Mouse (Mus musculus) thymus, adult 2 months (tissue): ENCODE results near the gene Stx4a.

Experiments used
- CTCF ChIP-seq: fragments of 200-500 bp; IDR thresholded peaks from 2 replicates; pipeline ENCODE4 v1.5.1; 2012; ENCODE audit warnings: mild to moderate bottlenecking, control low read depth, low read length, moderate library complexity, borderline replicate concordance; ENCODE audit not compliant: control insufficient read depth, poor library complexity, insufficient read depth; ENCODE audit errors: extremely low read depth
- POLR2A ChIP-seq: fragments of 200-500 bp; IDR thresholded peaks from 2 replicates; pipeline ENCODE4 v1.6.1; 2012; ENCODE audit warnings: mild to moderate bottlenecking, low read length, control low read depth, moderate library complexity; ENCODE audit not compliant: control insufficient read depth, poor library complexity, insufficient read depth; ENCODE audit errors: extremely low read depth

DNA sequence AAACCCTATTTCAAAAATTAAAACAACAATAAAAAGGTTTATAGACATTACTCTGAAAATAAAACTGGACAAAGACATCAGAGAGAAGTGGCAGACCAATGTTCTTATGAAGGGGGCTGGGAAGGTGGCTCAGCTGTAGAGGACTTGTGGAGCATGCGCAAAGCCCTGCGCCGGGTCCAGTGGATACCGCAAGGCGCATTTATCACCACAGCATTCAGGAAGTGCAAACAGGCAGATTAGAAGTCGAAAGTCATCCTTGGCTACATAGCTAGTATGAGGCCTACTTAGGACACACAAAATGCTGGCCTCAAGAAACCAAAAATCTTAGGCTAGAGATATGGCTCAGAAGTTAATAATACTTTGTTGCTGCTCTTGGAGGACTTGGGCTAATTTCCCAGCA, 34.2 kb downstream of the Stx4a start:
- no peak for TF ChIP-seq POLR2A
- no peak for TF ChIP-seq CTCF
